Mouse (Mus musculus) gastrocnemius, postnatal 4 days (tissue): ENCODE measurements around the gene Tmem211. TPM values are rescaled to one million over a fixed set of nuclear protein-coding genes. Genes with fewer than 3 reads are reported as not detected.

Experiments
- DNase-seq, 2 experiments: peaks; one replicate each; pipeline ENCODE4 v3.0.0; 2021 to 2022; ENCODE audit warnings: low spot score in 2 of 2, mixed read lengths in 2 of 2
- long read RNA-seq, 2 experiments: library from polyadenylated mRNA; stranded (forward); transcript quantifications; one replicate each; pipeline ENCODE4 v2.0.0; 2021
- total RNA-seq, 2 experiments: library from RNA; stranded (reverse); gene quantifications; 2 replicates each; pipeline ENCODE4 v1.2.3; 2021

Tmem211 gene
- not detected for total RNA-seq
- long read RNA-seq, experiment 1 = 0 reads
- long read RNA-seq, experiment 2 = 0 reads

DNA sequence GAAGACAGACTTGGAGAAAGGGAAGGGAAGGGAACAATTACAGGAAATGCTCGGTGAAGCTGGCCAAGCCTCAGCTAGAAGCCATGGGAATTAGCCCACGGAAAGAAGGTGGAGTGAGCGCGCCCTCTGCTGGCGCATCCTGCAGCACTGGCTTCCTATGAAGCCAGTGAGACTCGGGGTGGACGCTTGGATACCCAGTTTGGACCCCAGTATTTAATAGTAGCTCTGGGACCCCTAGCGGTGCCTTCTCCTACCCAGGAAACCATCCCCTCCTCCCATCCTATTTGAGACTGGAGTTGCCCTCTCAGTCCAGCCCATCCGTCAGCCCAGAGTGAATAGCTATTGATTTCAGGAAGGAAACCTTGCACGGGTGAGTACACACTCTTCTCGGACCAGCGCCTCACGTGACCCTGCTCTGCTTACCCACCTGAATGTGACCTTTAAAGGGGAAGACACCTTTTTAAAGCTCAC lies at the start of gene Tmem211:
Tmem211 (plus strand) TSS at position 278 of the 471 bp plus-strand sequence.
- peak; percentile 73 to 84 for DNase-seq

DNA sequence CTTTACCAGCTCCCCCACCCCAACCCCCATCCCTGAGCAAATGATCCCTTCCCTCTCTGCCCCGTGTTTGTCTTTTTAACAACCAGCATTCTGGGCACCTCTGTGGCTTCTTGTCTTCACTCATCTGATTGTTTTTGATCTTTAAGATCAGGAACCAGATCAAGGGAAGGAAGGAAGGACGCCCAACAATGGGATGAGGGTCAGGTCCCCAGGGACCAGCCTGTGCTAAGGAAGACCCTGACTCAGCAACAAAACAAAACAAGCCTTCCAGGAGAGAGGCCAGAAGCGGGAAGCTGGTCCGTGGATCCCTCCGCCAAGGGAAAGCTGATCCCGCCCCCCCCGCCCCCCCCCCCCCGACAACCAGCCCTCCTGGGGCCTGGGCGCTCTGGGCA lies 47.3 kb upstream of the Tmem211 start:
- DNase-seq = no peak

DNA sequence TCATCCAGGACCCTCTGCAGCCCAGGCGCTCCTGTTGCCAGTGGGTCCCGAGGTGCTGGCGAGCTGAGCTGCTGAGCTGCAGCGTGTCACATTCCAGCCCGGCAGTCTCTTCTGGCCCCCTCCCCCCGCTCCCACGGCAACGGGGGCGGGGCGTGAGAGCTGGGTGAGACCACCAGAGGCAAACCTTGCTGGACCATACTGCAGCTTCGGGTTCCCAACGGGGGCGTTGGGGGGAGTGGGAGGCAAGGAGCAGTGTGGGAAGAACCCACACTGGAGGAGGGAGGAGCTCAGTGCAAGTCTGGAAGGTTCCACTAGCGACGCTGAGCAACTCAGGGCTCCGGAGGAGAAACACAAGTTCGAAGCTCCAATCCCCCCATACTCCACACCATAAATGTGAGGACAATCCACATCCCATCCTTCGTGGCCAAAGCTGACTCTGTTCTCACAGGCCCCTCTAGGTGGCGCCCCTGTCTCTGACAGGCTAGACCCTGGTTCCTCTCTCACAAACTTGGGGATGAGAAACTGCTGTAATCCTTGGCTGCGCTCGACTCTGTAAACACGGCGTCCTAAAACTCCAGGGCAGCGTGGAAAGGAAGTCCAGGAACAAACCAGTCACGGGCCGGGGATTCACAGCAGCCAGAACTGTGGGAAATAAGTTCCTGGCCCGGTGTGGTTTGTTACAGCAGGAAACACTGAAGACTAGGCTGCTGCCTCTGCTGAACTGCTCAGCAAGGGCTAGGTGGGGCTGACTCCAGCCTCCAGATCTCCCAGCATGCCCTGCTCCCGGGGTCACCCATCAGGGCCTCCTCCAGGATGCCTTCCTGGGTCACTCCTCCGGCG lies 46.6 kb upstream of the Tmem211 start:
- peak; percentile 86 to 89 for DNase-seq

DNA sequence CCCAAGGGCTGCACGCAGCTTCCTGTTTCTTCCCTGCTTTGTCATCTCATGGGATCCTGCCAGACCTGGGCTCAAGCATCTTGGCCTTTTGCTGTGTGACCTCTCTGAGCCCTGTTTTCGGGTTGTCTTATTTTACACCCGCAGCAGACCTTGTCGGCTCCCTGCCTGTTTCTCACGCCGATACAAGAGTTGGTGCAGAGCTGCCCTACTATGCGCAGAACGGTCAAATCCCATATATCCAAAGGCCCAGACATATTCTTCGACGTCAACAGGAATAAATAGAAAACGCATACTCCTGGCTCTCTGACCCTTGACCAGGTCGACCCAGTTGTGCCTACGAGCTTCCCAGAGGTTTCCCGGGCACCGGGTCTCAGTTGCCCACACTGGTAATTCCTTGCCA lies 46.0 kb upstream of the Tmem211 start:
- DNase-seq = no peak

DNA sequence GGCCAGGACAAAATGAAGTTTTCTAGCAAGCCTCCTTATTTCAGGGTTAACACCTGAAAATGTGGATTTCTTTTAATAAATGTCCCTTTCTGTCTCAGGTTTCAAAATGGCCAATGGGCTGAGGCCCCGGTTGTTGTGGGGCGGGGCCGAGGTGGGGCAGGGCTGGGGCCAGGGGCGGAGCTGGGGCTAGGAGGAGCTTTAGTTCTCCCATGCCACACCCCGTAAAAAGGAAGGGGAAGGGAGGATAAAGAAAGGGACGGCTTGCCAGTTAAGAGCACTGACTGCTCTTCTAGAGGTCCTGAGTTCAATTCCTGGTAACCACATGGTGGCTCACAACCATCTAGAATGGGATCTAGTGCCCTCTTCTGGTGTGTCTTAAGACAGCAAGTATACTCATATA lies 45.3 kb upstream of the Tmem211 start:
- DNase-seq = no peak

- DNase-seq = no peak
Measured at GRCm38 (mm10) chr5:113190558-113190957, 36.2 kb upstream of the Tmem211 start.

DNA sequence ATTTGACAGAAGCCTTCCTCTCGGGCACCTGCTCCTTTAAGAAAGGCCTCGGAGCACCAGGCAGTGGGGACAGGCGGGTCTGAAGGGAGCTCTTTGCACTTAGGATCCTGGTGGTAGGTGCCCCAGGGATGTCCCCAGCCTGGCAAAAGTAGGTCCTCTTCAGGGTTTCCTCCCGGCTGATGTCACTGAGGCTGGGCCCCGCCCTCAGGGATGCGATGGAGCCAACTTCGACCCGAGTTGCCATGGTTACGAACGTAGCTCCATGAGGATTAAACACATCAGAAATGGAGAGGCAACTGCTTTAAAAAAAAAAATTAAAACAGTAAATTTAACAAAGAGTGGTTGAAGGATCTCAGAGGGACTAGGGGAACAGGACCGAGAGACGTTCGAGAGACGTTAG lies 34.8 kb upstream of the Tmem211 start:
- no peak for DNase-seq

- DNase-seq = no peak
Measured at GRCm38 (mm10) chr5:113193762-113194161, 32.9 kb upstream of the Tmem211 start.

- no peak for DNase-seq
Measured at GRCm38 (mm10) chr5:113195451-113195850, 31.3 kb upstream of the Tmem211 start.

- no peak for DNase-seq
Measured at GRCm38 (mm10) chr5:113195907-113196306, 30.8 kb upstream of the Tmem211 start.

DNA sequence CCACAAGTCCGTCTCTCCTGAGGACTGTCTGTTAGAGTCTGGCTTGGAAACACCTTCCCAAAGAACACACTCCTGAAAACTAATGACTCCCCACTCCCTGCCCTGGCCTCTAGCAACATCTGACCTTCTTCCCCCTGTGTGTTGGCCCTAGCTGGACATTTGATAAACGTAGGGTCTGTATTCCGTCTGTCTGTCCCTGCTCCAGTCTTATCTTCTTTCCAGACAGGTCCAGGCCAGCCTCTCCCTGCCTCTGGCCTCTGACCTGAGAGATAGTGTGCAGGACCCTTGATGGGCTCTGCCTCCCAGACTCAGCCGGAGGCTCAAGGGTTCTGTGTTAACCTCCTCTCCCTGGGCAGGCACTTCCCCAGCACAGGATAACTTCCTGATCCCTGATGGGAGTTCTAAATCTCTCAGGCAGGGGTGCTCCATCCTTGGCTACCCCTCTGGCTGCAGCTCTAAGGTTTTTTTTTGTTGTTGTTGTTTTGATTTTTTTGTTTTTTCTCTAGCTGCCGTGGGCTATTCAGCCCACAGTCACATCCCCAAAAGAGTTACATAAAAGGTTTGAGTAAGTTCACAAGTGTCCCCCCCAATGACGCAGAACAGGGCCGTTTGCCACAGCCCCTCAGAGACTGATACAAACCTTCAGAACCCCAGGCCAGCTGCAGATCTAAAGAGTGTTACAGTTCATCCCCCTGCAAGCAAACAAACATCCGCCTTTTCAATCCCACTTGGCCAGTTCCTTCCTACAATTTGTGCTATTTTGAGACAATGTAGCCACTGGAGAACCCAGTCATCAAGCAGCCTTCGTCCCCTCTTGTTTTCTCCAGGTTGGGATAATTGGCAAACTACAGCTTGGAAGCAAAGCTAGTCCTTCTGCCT lies 29.6 kb upstream of the Tmem211 start:
- DNase-seq = no peak

DNA sequence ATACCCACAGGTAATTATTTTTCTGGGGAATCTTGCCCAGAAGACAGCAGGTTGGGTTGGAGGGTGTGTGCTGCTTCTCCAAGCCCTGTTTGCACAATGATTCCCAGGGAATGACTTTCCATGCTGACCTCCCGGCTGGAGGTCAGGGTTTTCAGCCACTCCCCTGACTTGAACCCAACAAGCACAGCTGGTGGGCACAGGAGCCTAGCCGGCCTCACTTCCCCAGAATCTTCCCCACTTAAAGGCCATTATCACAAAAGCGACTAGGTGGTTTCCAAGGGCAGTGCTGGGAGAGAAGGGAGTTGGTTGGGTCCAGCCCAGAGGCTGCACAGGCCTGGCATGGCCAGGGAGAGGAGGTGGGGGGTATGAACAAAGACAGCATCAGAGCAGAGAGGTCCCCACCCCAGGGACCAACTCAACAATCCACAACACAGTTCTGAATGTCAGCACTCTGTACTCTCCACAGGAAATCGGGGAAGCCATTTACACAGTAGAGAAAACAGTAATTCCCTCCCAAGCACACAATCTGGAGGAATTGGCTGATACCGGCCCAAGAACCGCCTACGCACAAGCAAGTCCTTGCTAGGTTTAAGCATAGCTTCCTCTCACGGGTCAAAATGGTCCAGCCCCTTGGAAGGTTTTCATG lies 27.5 kb upstream of the Tmem211 start:
- no peak for DNase-seq

GRCm38 (mm10) chr5:113199772-113200134 lies 27.0 kb upstream of the Tmem211 start:
- DNase-seq = no peak

- DNase-seq = no peak
Measured at GRCm38 (mm10) chr5:113204193-113204592, 22.5 kb upstream of the Tmem211 start.

DNA sequence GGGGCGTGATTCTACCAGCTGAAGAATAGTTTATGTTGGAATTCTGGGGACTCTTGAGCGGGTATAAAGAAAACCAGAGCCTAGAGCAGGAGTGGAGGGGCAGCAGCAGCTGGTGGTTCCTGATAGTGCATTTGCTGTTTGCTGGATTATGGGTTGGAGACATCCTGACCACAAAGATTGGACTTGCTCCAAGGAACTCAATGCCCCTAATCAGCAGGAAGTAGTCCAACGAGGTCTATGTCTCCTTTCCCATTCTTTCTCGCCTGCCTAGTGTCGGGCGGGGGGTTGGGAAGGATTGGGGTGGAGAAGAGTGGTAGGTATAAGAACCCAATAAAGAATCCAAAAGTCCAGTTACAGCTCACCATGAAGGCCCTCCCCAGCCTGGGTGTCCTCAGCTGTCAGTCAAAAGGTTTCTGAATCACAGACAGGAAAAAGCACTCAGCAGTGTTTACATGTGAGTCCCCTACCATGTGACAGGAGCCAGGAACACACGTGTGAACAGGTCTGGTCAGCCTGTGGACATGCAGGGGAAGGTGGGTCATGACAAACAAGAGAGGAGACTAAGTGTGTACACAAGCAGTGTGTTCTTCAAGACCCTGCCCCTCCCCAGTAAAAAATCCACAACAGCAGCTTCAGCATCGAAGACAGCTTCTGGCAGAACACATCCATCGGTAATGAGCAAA lies 19.9 kb upstream of the Tmem211 start:
- DNase-seq = no peak

DNA sequence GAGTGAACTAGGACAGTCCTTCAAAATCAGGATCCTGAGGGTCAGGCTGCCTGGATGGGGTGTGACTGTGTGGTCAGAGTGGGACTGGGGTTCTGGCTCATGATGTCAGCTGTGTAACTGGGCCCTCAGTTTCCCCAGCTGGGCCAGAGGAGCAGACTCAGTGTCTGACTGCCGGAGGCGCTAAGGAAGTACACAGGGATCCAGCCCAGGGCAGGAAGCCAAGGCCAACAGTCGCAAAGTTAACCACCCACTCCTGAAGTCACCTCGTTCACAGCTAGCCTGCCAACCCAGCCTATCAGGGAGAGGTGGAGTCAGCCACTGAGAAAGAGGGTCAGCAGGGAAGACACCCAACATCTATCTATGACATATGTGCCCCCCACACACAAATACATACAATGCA lies 18.7 kb upstream of the Tmem211 start:
- no peak for DNase-seq

- DNase-seq = peak; percentile 54 to 82
Measured at GRCm38 (mm10) chr5:113208622-113209400, 17.9 kb upstream of the Tmem211 start.

GRCm38 (mm10) chr5:113209401-113209750 lies 17.3 kb upstream of the Tmem211 start:
- DNase-seq = no peak

DNA sequence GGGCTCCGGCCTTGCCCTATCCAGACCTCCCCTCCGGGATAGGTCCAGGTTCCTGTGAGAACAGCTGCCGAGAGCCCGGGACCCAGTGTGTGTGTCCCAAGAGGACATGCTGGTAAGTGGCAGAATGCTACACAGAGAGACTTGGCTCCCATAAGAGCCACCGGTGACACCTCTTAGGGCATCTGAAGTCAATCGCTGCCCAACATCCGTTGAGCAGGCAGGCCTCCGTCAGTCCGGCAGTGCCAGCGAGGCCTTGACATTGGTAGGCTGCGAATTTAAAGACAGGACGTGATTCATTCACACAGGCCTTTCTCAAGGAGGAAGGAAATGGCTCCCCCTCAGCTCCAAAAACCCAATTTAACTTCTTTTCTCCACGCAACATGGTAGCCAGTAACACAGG lies 16.8 kb upstream of the Tmem211 start:
- DNase-seq = no peak

- no peak for DNase-seq
Measured at GRCm38 (mm10) chr5:113210314-113210713, 16.4 kb upstream of the Tmem211 start.
